ENCODE assay signal across 27 mouse cellular contexts in the genomic region with DNA sequence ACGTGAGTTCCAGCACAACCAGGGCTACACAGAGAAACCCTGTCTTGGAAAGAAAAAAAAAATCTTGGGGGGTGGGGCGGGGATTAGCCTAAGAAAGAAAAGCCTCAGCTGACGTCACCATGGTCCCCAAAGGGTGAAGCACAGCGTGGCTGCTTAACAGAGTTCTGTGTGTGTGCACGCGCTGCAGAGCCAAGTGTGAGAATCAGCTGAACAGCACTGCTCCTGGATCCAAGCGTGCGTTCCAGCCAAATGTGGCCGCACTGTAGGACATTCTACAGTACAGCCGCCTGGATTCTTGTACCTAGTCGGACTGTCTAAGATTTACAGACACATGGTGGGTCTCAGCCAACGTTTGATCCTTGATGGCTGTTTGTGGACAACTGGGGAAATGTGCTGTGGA. TPM values are rescaled to one million over a fixed set of nuclear protein-coding genes. Genes with fewer than 3 reads are reported as not detected.
DNase-seq lines count a peak whose midpoint lies in the region; ATAC-seq and TF ChIP-seq lines count a peak whose summit lies in the region.
"Had no signal": no experiment of that assay in that cellular context is flagged by ENCODE, and none has a peak within 500 bp of the region (broad histone marks: within the 10 kb centered on the region; RNA-seq: fewer than 3 reads in every experiment).

No protein-coding gene starts in this region.

- H3K36me3 ChIP-seq in forebrain, embryonic 15.5 days = no peaks in the 10 kb centered on the region
- no peaks in the 10 kb centered on the region for H3K36me3 ChIP-seq in forebrain, embryonic 16.5 days (ENCODE audit: control insufficient read depth, insufficient read depth)
- H3K36me3 ChIP-seq in midbrain, embryonic 10.5 days = peaks cover 61% of the 10 kb centered on the region
- no peaks in the 10 kb centered on the region for H3K36me3 ChIP-seq in midbrain, embryonic 11.5 days (ENCODE audit: control insufficient read depth, insufficient read depth, low read length)
- H3K36me3 ChIP-seq in hindbrain, postnatal 0 days (ENCODE audit: insufficient read depth, low read length) = no peaks in the 10 kb centered on the region

- no peak overlapping the region for H3K9ac ChIP-seq in forebrain, embryonic 15.5 days (replicated peaks)
- H3K9ac ChIP-seq in forebrain, embryonic 16.5 days (replicated peaks; ENCODE audit: low read depth, low read length) = no peak overlapping the region
- no peak overlapping the region for H3K9ac ChIP-seq in midbrain, embryonic 11.5 days (ENCODE audit: low read length)
- no peak overlapping the region for H3K9ac ChIP-seq in hindbrain, postnatal 0 days (replicated peaks; ENCODE audit: low read length)
- H3K9ac ChIP-seq: heart, embryonic 13.5 days; liver, embryonic 14.5 days had no signal

- no peaks in the 10 kb centered on the region for H3K27me3 ChIP-seq in forebrain, embryonic 15.5 days
- no peaks in the 10 kb centered on the region for H3K27me3 ChIP-seq in forebrain, embryonic 16.5 days (replicated peaks; ENCODE audit: control insufficient read depth, insufficient read depth, low read length)
- H3K27me3 ChIP-seq in midbrain, embryonic 10.5 days (ENCODE audit: low read depth, poor library complexity, severe bottlenecking) = no peaks in the 10 kb centered on the region
- no peaks in the 10 kb centered on the region for H3K27me3 ChIP-seq in midbrain, embryonic 11.5 days (ENCODE audit: control insufficient read depth, insufficient read depth, low read length)
- no peaks in the 10 kb centered on the region for H3K27me3 ChIP-seq in hindbrain, postnatal 0 days (ENCODE audit: insufficient read depth, low read length)
- H3K27me3 ChIP-seq: heart, embryonic 13.5 days had no signal

- H3K4me2 ChIP-seq in forebrain, embryonic 15.5 days (replicated peaks) = no peak overlapping the region
- no peak overlapping the region for H3K4me2 ChIP-seq in forebrain, embryonic 16.5 days (ENCODE audit: low read length)
- H3K4me2 ChIP-seq in midbrain, embryonic 11.5 days = no peak overlapping the region
- no peak overlapping the region for H3K4me2 ChIP-seq in hindbrain, postnatal 0 days (ENCODE audit: low read depth, low read length)
- H3K4me2 ChIP-seq: heart, embryonic 13.5 days had no signal

- DNase-seq in midbrain, embryonic 10.5 days (ENCODE audit: low spot score) = no peak
- DNase-seq in midbrain, embryonic 11.5 days (ENCODE audit: low spot score, missing footprints) = no peak
- DNase-seq in ZHBTc4 (ENCODE audit: low read depth, low spot score) = peak; percentile 9
- peak; percentile 43 for DNase-seq in hindbrain, postnatal 0 days (ENCODE audit: low spot score)
- no peak for DNase-seq in left cerebral cortex, adult 8-10 months (ENCODE audit: low spot score in 2 of 2)
- DNase-seq: adrenal gland, adult 2 months; adrenal gland, postnatal 36 days; gastrocnemius, adult 2 months; heart, adult 2 months; heart, postnatal 14 days; kidney, adult 8-10 months; kidney, postnatal 4 days; layer of hippocampus, postnatal 36 days; liver; lung, adult 2 months; lung, postnatal 10 days; right cerebral cortex, adult 18-20 months; spleen, adult 18-20 months; thymus, postnatal 14 days had no signal

- peak overlapping the region; percentile 28 for H3K27ac ChIP-seq in forebrain, embryonic 15.5 days (replicated peaks)
- H3K27ac ChIP-seq in forebrain, embryonic 16.5 days (ENCODE audit: low read length) = no peak overlapping the region
- H3K27ac ChIP-seq in midbrain, embryonic 10.5 days (replicated peaks) = 0 out of 2 replicates have a peak overlapping the region, but pooled peaks have one; percentile 13
- H3K27ac ChIP-seq in midbrain, embryonic 11.5 days (ENCODE audit: low read depth, low read length) = no peak overlapping the region
- H3K27ac ChIP-seq in hindbrain, postnatal 0 days = peak overlapping the region; percentile 32
- H3K27ac ChIP-seq: gastrocnemius, adult 2 months; heart, adult 2 months; heart, embryonic 13.5 days; liver, embryonic 14.5 days; macrophage had no signal

- no peaks in the 10 kb centered on the region for H3K9me3 ChIP-seq in forebrain, embryonic 15.5 days
- H3K9me3 ChIP-seq in forebrain, embryonic 16.5 days (ENCODE audit: control insufficient read depth, low read length) = no peaks in the 10 kb centered on the region
- no peaks in the 10 kb centered on the region for H3K9me3 ChIP-seq in midbrain, embryonic 10.5 days (replicated peaks)
- H3K9me3 ChIP-seq in midbrain, embryonic 11.5 days (ENCODE audit: control insufficient read depth, low read length) = no peaks in the 10 kb centered on the region
- H3K9me3 ChIP-seq in hindbrain, postnatal 0 days (ENCODE audit: low read length) = no peaks in the 10 kb centered on the region
- H3K9me3 ChIP-seq: heart, embryonic 13.5 days had no signal

- H3K4me3 ChIP-seq in forebrain, embryonic 15.5 days = no peak overlapping the region
- no peak overlapping the region for H3K4me3 ChIP-seq in forebrain, embryonic 16.5 days (replicated peaks; ENCODE audit: low read length)
- H3K4me3 ChIP-seq in midbrain, embryonic 10.5 days = no peak overlapping the region
- no peak overlapping the region for H3K4me3 ChIP-seq in midbrain, embryonic 11.5 days (ENCODE audit: low read depth, low read length)
- no peak overlapping the region for H3K4me3 ChIP-seq in hindbrain, postnatal 0 days (ENCODE audit: low read length)
- H3K4me3 ChIP-seq: gastrocnemius, adult 2 months; heart, adult 2 months; heart, embryonic 13.5 days had no signal

- H3K4me1 ChIP-seq in forebrain, embryonic 15.5 days = peaks cover 31% of the 10 kb centered on the region
- peaks cover 24% of the 10 kb centered on the region for H3K4me1 ChIP-seq in forebrain, embryonic 16.5 days (replicated peaks; ENCODE audit: control insufficient read depth, insufficient read depth, low read length)
- H3K4me1 ChIP-seq in midbrain, embryonic 10.5 days = peaks cover 36% of the 10 kb centered on the region
- peaks cover 8% of the 10 kb centered on the region for H3K4me1 ChIP-seq in midbrain, embryonic 11.5 days (ENCODE audit: control insufficient read depth, insufficient read depth, low read length)
- H3K4me1 ChIP-seq in hindbrain, postnatal 0 days (ENCODE audit: insufficient read depth, low read length) = peaks cover 6% of the 10 kb centered on the region

- no peak for ATAC-seq in forebrain, embryonic 15.5 days (replicated peaks)
- no peak for ATAC-seq in forebrain, embryonic 16.5 days
- no peak for ATAC-seq in midbrain, embryonic 11.5 days (ENCODE audit: low FRiP score)
- no peak for ATAC-seq in hindbrain, postnatal 0 days
- ATAC-seq: activated CD4-positive, CD25-positive, alpha-beta regulatory T cell, adult 4 months; CD4-positive, CD25-positive, alpha-beta regulatory T cell, adult 4 months; intestine, embryonic 16.5 days had no signal

- TF ChIP-seq CTCF in hindbrain, postnatal 0 days (IDR thresholded peaks at IDR 0.05; ENCODE audit: low read depth) = no peak

- 48% methylated on average over 12 of the region's 12 CpGs for WGBS in forebrain, embryonic 15.5 days
- 35% methylated on average over 12 of the region's 12 CpGs for WGBS in forebrain, embryonic 16.5 days
- 74% methylated on average over 12 of the region's 12 CpGs for WGBS in midbrain, embryonic 10.5 days
- WGBS in midbrain, embryonic 11.5 days = 69% methylated on average over 12 of the region's 12 CpGs
- 46% methylated on average over 12 of the region's 12 CpGs for WGBS in hindbrain, postnatal 0 days

RNA-seq across cellular contexts. Expression of a gene that starts 29.8 kb away (rescaled TPM):
- 28.9 and 30.5 TPM in 2 replicates for polyA plus RNA-seq in forebrain, embryonic 15.5 days (2015; fragmentation: Nextera tagmentation; extraction: Ambion mirVana)
- 26.4 and 32.3 TPM in 2 replicates for polyA plus RNA-seq in forebrain, embryonic 16.5 days (2015; fragmentation: Nextera tagmentation; extraction: Ambion mirVana)
- 50.2 and 53.6 TPM in 2 replicates for polyA plus RNA-seq in midbrain, embryonic 10.5 days (2016; fragmentation: Nextera tagmentation; extraction: Ambion mirVana)
- polyA plus RNA-seq in midbrain, embryonic 11.5 days (2014; fragmentation: Nextera tagmentation; extraction: Ambion mirVana) = 33.7 and 38.7 TPM in 2 replicates
- total RNA-seq in hindbrain, postnatal 0 days (2014; rRNA removed) = 21.4 and 21.9 TPM in 2 replicates
- 17.2 and 19.1 TPM in 2 replicates for polyA plus RNA-seq in hindbrain, postnatal 0 days (2015; fragmentation: Nextera tagmentation; extraction: Ambion mirVana)
- 10 to 100 TPM; 15.8 to 20.0 (median 19.7) TPM for total RNA-seq in left cerebral cortex, adult 8-10 months (2022)

RNA-seq across cellular contexts. Expression of a gene that starts 30.9 kb away (rescaled TPM):
- 374 and 380 TPM in 2 replicates for polyA plus RNA-seq in forebrain, embryonic 15.5 days (2015; fragmentation: Nextera tagmentation; extraction: Ambion mirVana)
- 400 and 401 TPM in 2 replicates for polyA plus RNA-seq in forebrain, embryonic 16.5 days (2015; fragmentation: Nextera tagmentation; extraction: Ambion mirVana)
- 188 and 224 TPM in 2 replicates for polyA plus RNA-seq in midbrain, embryonic 10.5 days (2016; fragmentation: Nextera tagmentation; extraction: Ambion mirVana)
- polyA plus RNA-seq in midbrain, embryonic 11.5 days (2014; fragmentation: Nextera tagmentation; extraction: Ambion mirVana) = 228 and 233 TPM in 2 replicates
- total RNA-seq in hindbrain, postnatal 0 days (2014; rRNA removed) = 321 and 337 TPM in 2 replicates
- 278 and 295 TPM in 2 replicates for polyA plus RNA-seq in hindbrain, postnatal 0 days (2015; fragmentation: Nextera tagmentation; extraction: Ambion mirVana)
- 100 to 1,000 TPM; 192 to 205 (median 199) TPM for total RNA-seq in left cerebral cortex, adult 8-10 months (2022)

Comparison
In these comparisons a context has a peak if more than half of its experiments do, and no peak if none do; other contexts are left out.
1. H3K27ac ChIP-seq: peak in forebrain, embryonic 15.5 days (single experiment), midbrain, embryonic 10.5 days (single experiment) and hindbrain, postnatal 0 days (single experiment); none in forebrain, embryonic 16.5 days (single experiment) and midbrain, embryonic 11.5 days (single experiment).
2. DNase-seq: peak in ZHBTc4 (single experiment) and hindbrain, postnatal 0 days (single experiment); none in midbrain, embryonic 10.5 days (single experiment), midbrain, embryonic 11.5 days (single experiment) and left cerebral cortex, adult 8-10 months (0 of 2).